ENCODE assay signal across 32 mouse cellular contexts in the genomic region with DNA sequence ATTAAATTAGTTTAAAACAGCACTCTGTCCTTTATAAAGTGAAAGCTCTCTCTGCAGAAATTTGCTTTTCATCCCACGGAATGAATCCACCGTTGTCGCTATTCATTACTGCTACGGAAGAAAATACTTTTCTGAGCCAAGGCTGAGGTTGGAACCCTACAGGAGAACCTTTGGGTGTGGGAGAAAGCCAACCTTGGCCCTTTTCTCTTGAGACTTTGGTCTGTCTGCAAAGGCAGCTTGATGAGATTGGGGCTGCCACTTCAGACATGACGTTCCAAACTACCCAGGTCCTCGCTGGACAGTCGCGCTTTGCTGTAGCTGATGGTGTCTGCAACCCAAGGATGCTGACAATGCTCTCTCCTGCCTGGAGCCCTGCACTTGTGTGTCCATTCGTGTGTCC. TPM values are rescaled to one million over a fixed set of nuclear protein-coding genes. Genes with fewer than 3 reads are reported as not detected.
"Had no signal": no experiment of that assay in that cellular context is flagged by ENCODE, and none has a peak within 500 bp of the region (broad histone marks: within the 10 kb centered on the region; RNA-seq: fewer than 3 reads in every experiment).

No protein-coding gene starts in this region.

- H3K36me3 ChIP-seq: liver, embryonic 13.5 days; midbrain, embryonic 12.5 days had no signal

- H3K4me2 ChIP-seq: liver, embryonic 13.5 days; midbrain, embryonic 12.5 days had no signal

- H3K4me3 ChIP-seq: liver, embryonic 13.5 days; midbrain, embryonic 12.5 days; myocyte had no signal

- H3K9ac ChIP-seq: liver, embryonic 13.5 days; midbrain, embryonic 12.5 days had no signal

- DNase-seq: kidney, adult 2 months; kidney, postnatal 25 days; left cerebral cortex, postnatal 4 days; liver, embryonic 13.5 days; lung, adult 2 months; lung, postnatal 14 days; lung, postnatal 4 days; retina, postnatal 1 day; right cerebral cortex, postnatal 25 days; thymus, adult 2 months; thymus, postnatal 14 days; thymus, postnatal 4 days had no signal

- H3K9me3 ChIP-seq: liver, embryonic 13.5 days; midbrain, embryonic 12.5 days had no signal

- ATAC-seq: inflammation-experienced regulatory T-cells, adult 6 months; midbrain, embryonic 16.5 days had no signal

- H3K27ac ChIP-seq: kidney, postnatal 0 days; liver, embryonic 13.5 days; midbrain, embryonic 12.5 days had no signal

RNA-seq across cellular contexts. Expression of a gene that starts 1.4 kb away (rescaled TPM):
- total RNA-seq: layer of hippocampus, postnatal 14 days; left cerebral cortex, adult 8-10 months; left cerebral cortex, postnatal 14 days; left cerebral cortex, postnatal 4 days; liver, adult 2 months; megakaryocyte progenitor cell, adult 5-6 weeks; megakaryocyte-erythroid progenitor cell, adult 5-6 weeks; monocyte, adult 5-6 weeks had no signal
- polyA plus RNA-seq: inflammation-experienced regulatory T-cells, adult 6 months; kidney, adult 2 months; kidney, embryonic 14.5 days; kidney, postnatal 0 days; liver, embryonic 13.5 days; lung, adult 2 months; lung, embryonic 16.5 days; midbrain, embryonic 12.5 days; midbrain, embryonic 16.5 days; myocyte; neural tube, embryonic 11.5 days; neural tube, embryonic 14.5 days; spleen, adult 2 months; testis, adult 2 months had no signal

RNA-seq across cellular contexts. Expression of a gene that starts 13.8 kb away (rescaled TPM):
- total RNA-seq: layer of hippocampus, postnatal 14 days; left cerebral cortex, adult 8-10 months; left cerebral cortex, postnatal 14 days; left cerebral cortex, postnatal 4 days; megakaryocyte progenitor cell, adult 5-6 weeks; megakaryocyte-erythroid progenitor cell, adult 5-6 weeks; monocyte, adult 5-6 weeks had no signal
- polyA plus RNA-seq: inflammation-experienced regulatory T-cells, adult 6 months; kidney, adult 2 months; kidney, embryonic 14.5 days; kidney, postnatal 0 days; limb, embryonic 14.5 days; lung, adult 2 months; lung, embryonic 16.5 days; midbrain, embryonic 12.5 days; midbrain, embryonic 16.5 days; myocyte; neural tube, embryonic 11.5 days; neural tube, embryonic 14.5 days; spleen, adult 2 months; stomach, embryonic 16.5 days; testis, adult 2 months had no signal

RNA-seq across cellular contexts. Expression of a gene that starts 38.7 kb away (rescaled TPM):
- total RNA-seq: layer of hippocampus, postnatal 14 days; left cerebral cortex, adult 8-10 months; left cerebral cortex, postnatal 14 days; left cerebral cortex, postnatal 4 days; liver, adult 2 months; megakaryocyte progenitor cell, adult 5-6 weeks; megakaryocyte-erythroid progenitor cell, adult 5-6 weeks; monocyte, adult 5-6 weeks had no signal
- polyA plus RNA-seq: inflammation-experienced regulatory T-cells, adult 6 months; kidney, adult 2 months; kidney, postnatal 0 days; limb, embryonic 14.5 days; liver, adult 2 months; liver, embryonic 13.5 days; lung, adult 2 months; lung, embryonic 16.5 days; midbrain, embryonic 12.5 days; midbrain, embryonic 16.5 days; myocyte; neural tube, embryonic 11.5 days; neural tube, embryonic 14.5 days; spleen, adult 2 months; testis, adult 2 months; thymus, adult 2 months had no signal
